Mouse (Mus musculus) embryonic fibroblast, embryonic 13.5 days (primary cell): ENCODE results near the gene Tns2.

ENCODE experiments used
- CTCF ChIP-seq: IDR thresholded peaks from 2 replicates; pipeline ENCODE4 v1.5.1; 2011; ENCODE audit warnings: mild to moderate bottlenecking, control low read depth, low read length, moderate library complexity, borderline replicate concordance; ENCODE audit not compliant: insufficient read depth
- POLR2A ChIP-seq: IDR thresholded peaks from 2 replicates; pipeline ENCODE4 v1.6.1; 2011; ENCODE audit warnings: low read depth, mild to moderate bottlenecking, control low read depth, low read length, moderate library complexity

GRCm38 (mm10) chr15:102094988-102095387 is 5.2 kb upstream of the Tns2 start:
- TF ChIP-seq POLR2A = no peak
- TF ChIP-seq CTCF = no peak
